ENCODE assay signal across 8 mouse cellular contexts in the genomic region with DNA sequence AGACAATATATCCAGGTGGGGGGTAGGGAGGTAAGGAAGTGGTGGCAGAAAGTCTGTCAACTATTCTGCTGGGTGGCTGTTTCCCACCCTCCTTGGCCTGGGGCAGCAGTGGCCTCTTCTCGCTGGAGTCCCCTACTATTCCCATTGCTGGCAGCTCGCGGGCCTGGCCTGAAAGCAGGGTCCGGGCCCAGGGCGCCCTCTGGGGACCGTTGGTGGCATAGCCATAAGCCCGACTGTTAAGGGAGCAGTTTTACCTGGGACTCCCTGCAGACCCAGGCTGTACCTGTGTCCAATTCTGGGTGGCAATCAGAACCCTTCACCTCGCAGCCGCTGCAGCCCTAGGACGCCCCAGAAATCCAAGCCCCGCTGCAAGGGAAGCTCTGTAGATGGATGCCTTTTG. TPM values are rescaled to one million over a fixed set of nuclear protein-coding genes. Genes with fewer than 3 reads are reported as not detected.
DNase-seq lines count a peak whose midpoint lies in the region; ATAC-seq lines count a peak whose summit lies in the region.
"Had no signal": no experiment of that assay in that cellular context is flagged by ENCODE, and none has a peak within 500 bp of the region (broad histone marks: within the 10 kb centered on the region; RNA-seq: fewer than 3 reads in every experiment).

No protein-coding gene starts in this region.

- peaks cover 13% of the 10 kb centered on the region for H3K4me1 ChIP-seq in heart, embryonic 12.5 days (replicated peaks)
- peaks cover 18% of the 10 kb centered on the region for H3K4me1 ChIP-seq in kidney, embryonic 15.5 days
- H3K4me1 ChIP-seq in stomach, embryonic 16.5 days (ENCODE audit: control insufficient read depth, insufficient read depth, low read length): peaks cover 8% of the 10 kb centered on the region; the same call in 1 of the 2 replicates

- H3K4me3 ChIP-seq in heart, embryonic 12.5 days: peak overlapping the region; percentile 47
- peak overlapping the region; percentile 35 for H3K4me3 ChIP-seq in kidney, embryonic 15.5 days (replicated peaks)
- no peak overlapping the region for H3K4me3 ChIP-seq in stomach, embryonic 16.5 days (replicated peaks; ENCODE audit: low read length)
- H3K4me3 ChIP-seq: erythroblast, embryonic 14.5 days had no signal

- peak overlapping the region; percentile 55; the same call in 1 of the 2 replicates for H3K9ac ChIP-seq in heart, embryonic 12.5 days
- H3K9ac ChIP-seq in kidney, embryonic 15.5 days: no peak overlapping the region
- no peak overlapping the region for H3K9ac ChIP-seq in stomach, embryonic 16.5 days (ENCODE audit: low read length)

- peak; percentile 72 for ATAC-seq in heart, embryonic 12.5 days (ENCODE audit: insufficient number of reproducible peaks, low FRiP score)
- ATAC-seq in kidney, embryonic 15.5 days (replicated peaks; ENCODE audit: low FRiP score): peak; percentile 87
- peak; percentile 71; the same call in 1 of the 2 replicates for ATAC-seq in stomach, embryonic 16.5 days (ENCODE audit: insufficient read depth, low FRiP score)

- peaks cover 64% of the 10 kb centered on the region for H3K27me3 ChIP-seq in heart, embryonic 12.5 days (replicated peaks)
- peaks cover 85% of the 10 kb centered on the region for H3K27me3 ChIP-seq in kidney, embryonic 15.5 days
- peaks cover 64% of the 10 kb centered on the region for H3K27me3 ChIP-seq in stomach, embryonic 16.5 days (ENCODE audit: control insufficient read depth, insufficient read depth, low read length)

- no peaks in the 10 kb centered on the region for H3K36me3 ChIP-seq in heart, embryonic 12.5 days
- H3K36me3 ChIP-seq in kidney, embryonic 15.5 days: no peaks in the 10 kb centered on the region
- H3K36me3 ChIP-seq in stomach, embryonic 16.5 days (ENCODE audit: control insufficient read depth, insufficient read depth, low read length): no peaks in the 10 kb centered on the region

- H3K27ac ChIP-seq in heart, embryonic 12.5 days (ENCODE audit: poor library complexity, severe bottlenecking): no peak overlapping the region
- no peak overlapping the region for H3K27ac ChIP-seq in kidney, embryonic 15.5 days
- no peak overlapping the region for H3K27ac ChIP-seq in stomach, embryonic 16.5 days (ENCODE audit: low read length)

- peak overlapping the region; percentile 78 for H3K4me2 ChIP-seq in heart, embryonic 12.5 days
- H3K4me2 ChIP-seq in kidney, embryonic 15.5 days: peak overlapping the region; percentile 59
- peak overlapping the region; percentile 10; the same call in 1 of the 2 replicates for H3K4me2 ChIP-seq in stomach, embryonic 16.5 days (ENCODE audit: low read depth, low read length)

- 4% methylated on average over 11 of the region's 11 CpGs for WGBS in heart, embryonic 12.5 days
- WGBS in kidney, embryonic 15.5 days: 2% methylated on average over 11 of the region's 11 CpGs
- WGBS in stomach, embryonic 16.5 days: 6% methylated on average over 11 of the region's 11 CpGs

- peak; percentile 43 for DNase-seq in urinary bladder, postnatal 25 days (ENCODE audit: low spot score)
- no peak for DNase-seq in urinary bladder, adult 2 months (ENCODE audit: low spot score)
- DNase-seq in embryo, embryonic 10.5 days (ENCODE audit: low spot score): peak; percentile 84
- DNase-seq in lung, postnatal 14 days: peak; percentile 57

- H3K9me3 ChIP-seq in heart, embryonic 12.5 days (replicated peaks): no peaks in the 10 kb centered on the region
- H3K9me3 ChIP-seq in kidney, embryonic 15.5 days (replicated peaks): no peaks in the 10 kb centered on the region
- H3K9me3 ChIP-seq in stomach, embryonic 16.5 days (replicated peaks; ENCODE audit: control insufficient read depth, low read length): no peaks in the 10 kb centered on the region

RNA-seq across cellular contexts. Expression of a gene that starts 9.6 kb away (rescaled TPM):
- polyA plus RNA-seq in urinary bladder, adult 2 months (2012; rRNA removed): 2.8 and 4.4 TPM in 2 replicates
- 18.9 and 20.7 TPM in 2 replicates for polyA plus RNA-seq in heart, embryonic 12.5 days (2016; fragmentation: Nextera tagmentation; extraction: Ambion mirVana)
- polyA plus RNA-seq in kidney, embryonic 15.5 days (2015; fragmentation: Nextera tagmentation; extraction: Ambion mirVana): 1.9 and 3.4 TPM in 2 replicates
- 0.37 and 0.43 TPM in 2 replicates for polyA plus RNA-seq in stomach, embryonic 16.5 days (2015; fragmentation: Nextera tagmentation; extraction: Ambion mirVana)
- polyA plus RNA-seq: erythroblast, embryonic 14.5 days had no signal

Comparison
In these comparisons a context has a peak if more than half of its experiments do, and no peak if none do; other contexts are left out.
1. H3K4me2 ChIP-seq: peak in every context shown above with its lines; median percentile 78 in heart, embryonic 12.5 days; 59 in kidney, embryonic 15.5 days; 10 in stomach, embryonic 16.5 days.